Mouse (Mus musculus): ENCODE measurements around the gene Crls1.

Gene Crls1

DNA sequence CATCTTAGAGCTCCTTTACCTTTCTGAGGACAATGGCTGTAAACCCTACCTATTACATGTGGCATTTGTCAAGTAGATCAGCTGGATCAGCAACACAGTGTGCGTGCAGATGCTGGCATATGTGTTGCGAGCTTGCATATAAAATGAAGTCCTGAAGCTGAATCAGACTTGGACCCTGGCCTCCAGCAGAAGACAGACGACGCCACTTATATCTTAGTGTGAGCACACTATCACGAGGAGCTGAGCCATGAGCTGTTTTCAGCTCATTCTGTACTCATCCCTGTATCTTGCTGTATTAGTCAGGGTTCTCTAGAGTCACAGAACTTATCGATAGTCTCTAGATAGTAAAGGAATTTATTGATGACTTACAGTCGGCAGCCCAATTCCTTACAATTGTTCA is 38.8 kb downstream of the Crls1 start:
- DNase-seq: no peak

GRCm38 (mm10) chr2:132893826-132894225 is 47.4 kb downstream of the Crls1 start:
- DNase-seq: no peak

DNA sequence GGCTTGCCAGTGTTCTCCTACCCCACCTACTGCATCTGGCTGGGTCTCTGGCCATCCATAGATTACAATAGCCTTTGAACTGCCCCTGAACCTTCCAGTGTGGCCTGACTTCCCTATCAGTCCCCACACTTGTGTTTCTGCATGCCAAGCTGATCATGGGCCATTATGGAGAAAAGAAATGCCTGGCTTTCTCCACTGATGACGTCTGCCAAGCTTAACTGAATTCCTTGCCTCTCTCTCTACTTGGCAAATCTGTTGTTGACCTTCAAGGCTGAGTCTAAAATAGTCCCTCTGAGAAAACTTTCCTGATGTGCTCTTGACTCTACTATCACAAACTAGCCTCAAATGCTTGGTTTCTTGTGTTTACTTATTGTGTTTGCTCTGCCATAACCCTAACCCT is 51.7 kb downstream of the Crls1 start:
- DNase-seq: no peak

DNA sequence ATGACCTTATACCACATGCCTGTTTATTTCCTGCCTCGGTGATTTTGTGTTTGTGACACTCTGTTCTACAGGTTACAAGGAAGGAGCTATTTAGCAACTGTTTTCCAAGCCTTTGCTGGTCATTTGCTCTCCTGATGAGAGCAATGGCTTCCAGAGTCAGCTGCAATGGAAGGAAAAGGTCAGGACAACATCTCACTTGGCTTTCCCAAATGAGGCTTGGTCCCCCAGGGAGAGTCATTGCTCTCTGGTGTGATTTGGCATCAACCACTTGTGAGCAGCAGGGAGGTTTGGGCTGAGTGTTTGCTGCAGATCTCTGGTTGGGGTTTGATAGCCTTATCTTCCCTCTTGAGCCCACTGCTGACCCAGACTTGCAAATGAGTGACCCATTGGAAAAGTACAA is 54.1 kb downstream of the Crls1 start:
- DNase-seq: no peak

- no peak for DNase-seq
Measured at GRCm38 (mm10) chr2:132901636-132902035, 55.2 kb downstream of the Crls1 start.

DNA sequence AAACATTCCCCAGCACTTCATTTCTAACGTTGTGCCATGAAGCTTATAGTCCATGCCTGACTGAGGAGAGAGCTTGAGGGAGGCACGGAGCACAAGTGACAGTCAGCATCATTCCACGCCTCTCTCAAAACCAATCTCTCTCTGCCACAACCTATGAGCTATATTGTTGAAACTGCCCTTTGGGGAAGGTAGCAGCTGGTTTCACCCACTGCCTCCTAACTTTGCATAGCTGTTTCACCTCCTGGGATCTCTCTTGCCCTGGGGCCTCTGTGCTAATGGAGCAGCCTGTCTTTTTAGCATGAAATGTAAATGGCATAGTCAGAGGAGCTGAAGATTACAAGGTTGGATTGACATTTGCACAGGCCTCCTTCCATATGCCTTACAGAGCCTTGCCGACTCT is 55.6 kb downstream of the Crls1 start:
- DNase-seq: no peak

GRCm38 (mm10) chr2:132903498-132903897 is 57.0 kb downstream of the Crls1 start:
- peak in 1 of 2 experiments; percentile 3 for DNase-seq

GRCm38 (mm10) chr2:132904961-132905360 is 58.5 kb downstream of the Crls1 start:
- DNase-seq: no peak

DNA sequence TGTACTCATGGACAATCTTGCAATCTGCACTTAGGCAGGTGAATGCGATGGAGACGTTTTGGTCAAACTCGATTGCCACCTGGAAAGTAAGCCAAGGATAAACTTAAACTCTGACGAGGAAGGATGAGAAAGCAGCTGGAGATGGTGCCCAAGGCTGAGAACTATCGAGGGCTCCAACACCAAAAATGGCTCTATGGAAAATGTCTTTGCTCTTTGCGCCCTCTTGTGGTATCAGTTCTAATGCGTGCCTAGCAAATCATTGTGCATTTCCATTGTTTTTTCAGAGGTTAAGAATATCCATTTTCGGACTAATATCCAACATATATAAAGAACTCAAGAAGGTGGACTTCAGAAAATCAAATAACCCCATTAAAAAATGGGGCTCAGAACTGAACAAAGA is 60.3 kb downstream of the Crls1 start:
- peak in 1 of 2 experiments; percentile 4 for DNase-seq

- DNase-seq: no peak
Measured at GRCm38 (mm10) chr2:132914785-132915184, 68.3 kb downstream of the Crls1 start.

Measured in thymus, postnatal 36 days (tissue).